Mouse (Mus musculus) T-cell, adult 2 months (primary cell): ENCODE results near the gene Atg10.
A peak's percentile ranks its signal among the peaks of the same experiment; 100 is the strongest.

Source experiments
- DNase-seq: peaks from one replicate; pipeline ENCODE4 v3.0.0; 2022; ENCODE audit warnings: low spot score

The Atg10 gene

GRCm38 (mm10) chr13:91114880-91115279 is 108.9 kb downstream of the Atg10 start:
- no peak for DNase-seq

GRCm38 (mm10) chr13:91107308-91107946 is 116.3 kb downstream of the Atg10 start:
- DNase-seq = no peak

GRCm38 (mm10) chr13:91102238-91102637 is 121.5 kb downstream of the Atg10 start:
- no peak for DNase-seq

- no peak for DNase-seq
Observed at GRCm38 (mm10) chr13:91100417-91100816, 123.4 kb downstream of the Atg10 start.

- no peak for DNase-seq
Observed at GRCm38 (mm10) chr13:91094851-91095250, 128.9 kb downstream of the Atg10 start.

- peak; percentile 70 for DNase-seq
Observed at GRCm38 (mm10) chr13:91094196-91094595, 129.6 kb downstream of the Atg10 start.

- DNase-seq = peak; percentile 2
Observed at GRCm38 (mm10) chr13:91093610-91094009, 130.2 kb downstream of the Atg10 start.

GRCm38 (mm10) chr13:91093162-91093561 is 130.6 kb downstream of the Atg10 start:
- DNase-seq = peak; percentile 5

- peak; percentile 10 for DNase-seq
Observed at GRCm38 (mm10) chr13:91091731-91092190, 132.0 kb downstream of the Atg10 start.

- DNase-seq = peak; percentile 42
Observed at GRCm38 (mm10) chr13:91090861-91091730, 132.7 kb downstream of the Atg10 start.

- no peak for DNase-seq
Observed at GRCm38 (mm10) chr13:91086361-91086900, 137.3 kb downstream of the Atg10 start.

GRCm38 (mm10) chr13:91072351-91072750 is 151.4 kb downstream of the Atg10 start:
- no peak for DNase-seq

- no peak for DNase-seq
Observed at GRCm38 (mm10) chr13:91060871-91061270, 162.9 kb downstream of the Atg10 start.

- no peak for DNase-seq
Observed at GRCm38 (mm10) chr13:91048171-91048570, 175.6 kb downstream of the Atg10 start.

- DNase-seq = no peak
Observed at GRCm38 (mm10) chr13:91046851-91047250, 176.9 kb downstream of the Atg10 start.

- no peak for DNase-seq
Observed at GRCm38 (mm10) chr13:91041236-91041635, 182.5 kb downstream of the Atg10 start.

GRCm38 (mm10) chr13:91040421-91040820 is 183.3 kb downstream of the Atg10 start:
- DNase-seq = no peak

- DNase-seq = no peak
Observed at GRCm38 (mm10) chr13:91039201-91039807, 184.5 kb downstream of the Atg10 start.

GRCm38 (mm10) chr13:91038636-91039035 is 185.1 kb downstream of the Atg10 start:
- DNase-seq = no peak

- no peak for DNase-seq
Observed at GRCm38 (mm10) chr13:91038034-91038433, 185.7 kb downstream of the Atg10 start.

- no peak for DNase-seq
Observed at GRCm38 (mm10) chr13:91037405-91037804, 186.4 kb downstream of the Atg10 start.

- DNase-seq = no peak
Observed at GRCm38 (mm10) chr13:91031836-91032235, 191.9 kb downstream of the Atg10 start.
